Mouse (Mus musculus) liver, adult 2 months (tissue): Measurements from ENCODE around the gene Adam30.
"Not testable (repeated sequence)": the region's sequence is repeated elsewhere in the genome, so short reads cannot be mapped to it uniquely, and the experiment has no call there.

Experiments
- CTCF ChIP-seq: fragments of 200-500 bp; IDR thresholded peaks from 2 replicates; pipeline ENCODE4 v1.5.1; 2011; ENCODE audit warnings: low read depth, low read length, control low read depth
- POLR2A ChIP-seq: fragments of 200-500 bp; IDR thresholded peaks from 2 replicates; pipeline ENCODE4 v1.6.1; 2011; ENCODE audit warnings: low read length, control low read depth; ENCODE audit not compliant: insufficient read depth; ENCODE audit errors: extremely low read depth

DNA sequence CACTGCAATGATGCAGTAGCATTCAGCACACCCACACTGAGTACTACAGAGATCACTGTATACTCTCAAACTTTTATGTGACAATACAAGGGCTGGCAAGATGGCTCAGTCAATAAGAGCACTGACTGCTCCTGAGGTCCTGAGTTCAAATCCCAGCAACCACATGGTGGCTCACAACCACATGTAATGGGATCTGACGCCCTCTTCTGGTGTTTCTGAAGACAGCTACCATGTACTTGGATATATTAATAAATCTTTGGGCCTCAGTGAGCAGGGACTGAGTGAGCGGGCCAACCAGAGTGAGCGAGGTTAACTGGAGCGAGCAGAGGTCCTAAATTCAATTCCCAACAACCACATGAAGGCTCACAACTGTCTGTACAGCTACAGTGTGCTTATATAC lies 28.3 kb upstream of the Adam30 start:
- TF ChIP-seq POLR2A, CTCF: not testable (repeated sequence)
